Mouse (Mus musculus) gastrocnemius, postnatal 36 days (tissue): ENCODE data around the gene Ccr8. TPM values are rescaled to one million over a fixed set of nuclear protein-coding genes. Genes with fewer than 3 reads are reported as not detected.

Experiments used
- DNase-seq, 2 experiments: peaks; one replicate each; pipeline ENCODE4 v3.0.0; 2022
- intact Hi-C: fragments of 180-260 bp; cut with DNase I; formaldehyde crosslinking; loops from one replicate; pipeline ENCODE4 v1.15.1; 2025
- total RNA-seq, 2 experiments: library from RNA; stranded (reverse); gene quantifications; 2 replicates each; pipeline ENCODE4 v1.2.3; 2021

Gene Ccr8
- total RNA-seq, 2 experiments from 2014 or later = not detected

- peak; percentile 91 to 94 for DNase-seq
- intact Hi-C loops = loop anchor here (5.0 kb wide), 1 partner anchor 365 kb away; the partner anchor contains the start of gene Eif1b
Observed at GRCm38 (mm10) chr9:120127538-120128251, 35.8 kb downstream of the Ccr8 start, which contains the start of gene Rpsa. TSS of gene Rpsa (plus strand) at chr9:120127689.

- intact Hi-C loops = loop anchor here (5.0 kb wide), 1 partner anchor 363 kb away; the partner anchor contains the start of gene Eif1b
- DNase-seq = no peak
Observed at GRCm38 (mm10) chr9:120129276-120129675, 37.4 kb downstream of the Ccr8 start.

- intact Hi-C loops = loop anchor here (10.0 kb wide), 1 partner anchor 443 kb away; the partner anchor contains the start of gene Rpl14
Observed at GRCm38 (mm10) chr9:120131784-120132288, 39.9 kb downstream of the Ccr8 start.

GRCm38 (mm10) chr9:120132980-120133754, 41.3 kb downstream of the Ccr8 start:
- intact Hi-C loops = loop anchor here (10.0 kb wide), 1 partner anchor 442 kb away; the partner anchor contains the start of gene Rpl14
- DNase-seq = no peak

More at GRCm38 (mm10) chr9:120131784-120132288, 39.9 kb downstream of the Ccr8 start:
- DNase-seq = no peak

GRCm38 (mm10) chr9:120133755-120134475, 42.0 kb downstream of the Ccr8 start:
- intact Hi-C loops = loop anchor here (10.0 kb wide), 1 partner anchor 441 kb away; the partner anchor contains the start of gene Rpl14
- DNase-seq = no peak

- intact Hi-C loops = loop anchor here (10.0 kb wide), 1 partner anchor 440 kb away; the partner anchor contains the start of gene Rpl14
- no peak for DNase-seq
Observed at GRCm38 (mm10) chr9:120134529-120135160, 42.7 kb downstream of the Ccr8 start.

GRCm38 (mm10) chr9:120135454-120135853, 43.5 kb downstream of the Ccr8 start:
- intact Hi-C loops = loop anchor here (10.0 kb wide), 1 partner anchor 439 kb away; the partner anchor contains the start of gene Rpl14
- DNase-seq = no peak

- intact Hi-C loops = no loop called here
Observed at GRCm38 (mm10) chr9:120140652-120141051, 48.7 kb downstream of the Ccr8 start.

GRCm38 (mm10) chr9:120144474-120144873, 52.6 kb downstream of the Ccr8 start:
- DNase-seq = no peak
- intact Hi-C loops = no loop called here

More at GRCm38 (mm10) chr9:120140652-120141051, 48.7 kb downstream of the Ccr8 start:
- DNase-seq = peak; percentile 44 to 66

Other genes starting within 250 kb of the Ccr8 start
- 10 to 100 TPM; 11.0 to 12.1 TPM for gene Wdr48, start 197.2 kb upstream of the Ccr8 start, total RNA-seq
- gene Gorasp1, start 154.5 kb upstream of the Ccr8 start, total RNA-seq = 10 to 100 TPM; 14.5 to 15.3 TPM
- not detected for gene Ttc21a, start 154.5 kb upstream of the Ccr8 start, total RNA-seq
- 10 to 100 TPM in 1 of 2 experiments, 1 to 10 TPM in 1; 3.0 to 11.0 TPM for gene Csrnp1, start 107.5 kb upstream of the Ccr8 start, total RNA-seq
- 100 to 1,000 TPM in 1 of 2 experiments, 10 to 100 TPM in 1; 96.9 to 125 TPM for gene Xirp1, start 68.5 kb upstream of the Ccr8 start, total RNA-seq
- gene Cx3cr1, start 22.2 kb upstream of the Ccr8 start, total RNA-seq = under 1 TPM; 0.28 to 0.52 TPM
- gene Slc25a38, start 18.3 kb downstream of the Ccr8 start, total RNA-seq = 1 to 10 TPM; 7.8 to 9.2 TPM
- gene Rpsa, start 35.6 kb downstream of the Ccr8 start, total RNA-seq = 100 to 1,000 TPM; 366 to 400 TPM
- not detected for gene Mobp, start 57.6 kb downstream of the Ccr8 start, total RNA-seq
- under 1 TPM; 0.74 to 0.96 TPM for gene Myrip, start 209.4 kb downstream of the Ccr8 start, total RNA-seq